Mouse (Mus musculus) ES-E14 (cell line): ENCODE measurements at regions not wholly inside any gene's neighbourhood (a gene's known extent, or its start where the extent isn't known, plus 50 kb on each side); places are given as distances from the start of the nearest gene placed in this dataset.

ENCODE experiments used
- DNase-seq: peaks from one replicate; pipeline ENCODE4 v3.0.0-alpha.2; 2013; ENCODE audit warnings: low read depth, low spot score
- H3K27ac ChIP-seq: 2 replicates; pipeline ENCODE4 v1.5.1; 2012; ENCODE audit warnings: low read depth, mild to moderate bottlenecking, low read length, moderate library complexity, mixed read lengths; ENCODE audit not compliant: poor library complexity, insufficient read depth, severe bottlenecking
- H3K36me3 ChIP-seq: 2 replicates; pipeline ENCODE4 v1.6.1; 2012; ENCODE audit warnings: mild to moderate bottlenecking, low read length, moderate library complexity, mixed read lengths; ENCODE audit not compliant: control insufficient read depth, poor library complexity, insufficient read depth, severe bottlenecking
- H3K4me1 ChIP-seq, 2 experiments: fragments of 150-350 bp in 1 of 2; sonication (generic) in 1 of 2; 2 replicates each; pipeline ENCODE4 v1.6.1; 2012; ENCODE audit warnings: low read length in 2 of 2, mild to moderate bottlenecking in 1 of 2, mixed read lengths in 1 of 2; ENCODE audit not compliant: control insufficient read depth in 2 of 2, insufficient read depth in 2 of 2, poor library complexity in 1 of 2
- H3K4me3 ChIP-seq, 2 experiments: fragments of 150-350 bp in 1 of 2; sonication (generic) in 1 of 2; 2 replicates each; pipeline ENCODE4 v1.5.1; 2012; ENCODE audit warnings: low read length in 2 of 2, low read depth in 1 of 2, mild to moderate bottlenecking in 1 of 2, mixed read lengths in 1 of 2; ENCODE audit not compliant: insufficient read depth in 1 of 2, poor library complexity in 1 of 2, severe bottlenecking in 1 of 2
- H3K9ac ChIP-seq: 2 replicates; pipeline ENCODE4 v1.6.1; 2012; ENCODE audit warnings: low read depth, mild to moderate bottlenecking, low read length, mixed read lengths; ENCODE audit not compliant: poor library complexity, insufficient read depth, severe bottlenecking
- H3K9me3 ChIP-seq: fragments of 150-350 bp; sonication (generic); 2 replicates; pipeline ENCODE4 v1.6.1; 2012; ENCODE audit warnings: low read depth, mild to moderate bottlenecking, low read length; ENCODE audit not compliant: control insufficient read depth, insufficient read depth
- CHD2 ChIP-seq: IDR thresholded peaks from 2 replicates; pipeline ENCODE4 v1.6.1; 2014; ENCODE audit warnings: mild to moderate bottlenecking, low read depth, low read length, inconsistent platforms
- HCFC1 ChIP-seq: IDR thresholded peaks from 2 replicates; pipeline ENCODE4 v1.6.1; 2012; ENCODE audit warnings: low read length, inconsistent platforms, borderline replicate concordance; ENCODE audit not compliant: insufficient read depth
- MAFK ChIP-seq: IDR thresholded peaks from 2 replicates; pipeline ENCODE4 v1.6.1; 2014; ENCODE audit warnings: mild to moderate bottlenecking, low read depth, low read length, inconsistent platforms; ENCODE audit not compliant: insufficient read depth
- ZC3H11A ChIP-seq: IDR thresholded peaks from 2 replicates; pipeline ENCODE4 v1.6.1; 2012; ENCODE audit warnings: low read depth, mild to moderate bottlenecking, inconsistent platforms, low read length, borderline replicate concordance
- ZNF384 ChIP-seq: IDR thresholded peaks from 2 replicates; pipeline ENCODE4 v1.6.1; 2012; ENCODE audit warnings: low read depth, low read length, inconsistent platforms
- in situ Hi-C, 2 experiments: fragments of 600-800 bp; cut with MboI; formaldehyde crosslinking; loops; one replicate each; pipeline ENCODE4 v1.15.1; 2025; ENCODE audit warnings: low sequenced_read_pairs in 2 of 2, inconsistent platforms in 1 of 2; ENCODE audit not compliant: unreplicated experiment in 2 of 2

GRCm38 (mm10) chr16:24090981-24091380 lies 102.3 kb upstream of the Bcl6 start:
- in situ Hi-C loops, result no loop called here
- Histone ChIP-seq H3K4me3 (no peak overlapping the region), H3K4me1 (no peaks in the 10 kb centered on the region), H3K27ac (no peak overlapping the region), H3K9me3 (no peaks in the 10 kb centered on the region), H3K9ac (no peak overlapping the region), H3K36me3 (no peaks in the 10 kb centered on the region)
- TF ChIP-seq HCFC1, result no peak
- no peak for TF ChIP-seq MAFK
- no peak for TF ChIP-seq ZNF384
- no peak for TF ChIP-seq CHD2
- no peak for TF ChIP-seq ZC3H11A
- no peak for DNase-seq

GRCm38 (mm10) chr16:24089840-24090762 lies 101.4 kb upstream of the Bcl6 start:
- Histone ChIP-seq H3K27ac (no peak overlapping the region), H3K36me3 (no peaks in the 10 kb centered on the region), H3K4me3 (no peak overlapping the region), H3K4me1 (no peaks in the 10 kb centered on the region), H3K9ac (no peak overlapping the region), H3K9me3 (no peaks in the 10 kb centered on the region)
- TF ChIP-seq ZNF384, result no peak
- no peak for TF ChIP-seq ZC3H11A
- no peak for TF ChIP-seq CHD2
- no peak for TF ChIP-seq HCFC1
- TF ChIP-seq MAFK, result no peak
- in situ Hi-C loops, result no loop called here
- no peak for DNase-seq

DNA sequence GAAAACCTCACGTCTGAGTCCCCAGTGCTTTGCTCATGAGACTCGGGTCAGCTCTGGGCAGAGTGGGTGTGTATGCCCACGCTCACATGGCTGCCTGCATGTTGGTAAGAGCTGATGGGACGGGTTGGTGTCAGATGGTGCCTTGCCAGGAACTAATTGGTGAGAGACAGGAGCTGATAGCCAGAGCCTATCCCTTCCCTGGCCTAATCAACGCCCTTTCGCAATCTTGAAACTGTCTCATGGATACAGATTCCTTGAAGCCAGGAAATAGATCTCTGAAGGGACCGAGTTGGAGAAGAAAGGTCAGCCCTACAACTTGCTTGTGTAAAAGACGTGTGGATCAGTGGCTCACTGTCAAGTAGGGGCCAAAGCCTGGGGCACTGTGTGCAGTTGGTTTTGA lies 95.3 kb upstream of the Bcl6 start:
- in situ Hi-C loops, result no loop called here
- TF ChIP-seq ZNF384, result no peak
- Histone ChIP-seq H3K9me3 (no peaks in the 10 kb centered on the region), H3K36me3 (no peaks in the 10 kb centered on the region), H3K4me3 (no peak overlapping the region), H3K4me1 (no peaks in the 10 kb centered on the region), H3K9ac (no peak overlapping the region), H3K27ac (no peak overlapping the region)
- no peak for DNase-seq

DNA sequence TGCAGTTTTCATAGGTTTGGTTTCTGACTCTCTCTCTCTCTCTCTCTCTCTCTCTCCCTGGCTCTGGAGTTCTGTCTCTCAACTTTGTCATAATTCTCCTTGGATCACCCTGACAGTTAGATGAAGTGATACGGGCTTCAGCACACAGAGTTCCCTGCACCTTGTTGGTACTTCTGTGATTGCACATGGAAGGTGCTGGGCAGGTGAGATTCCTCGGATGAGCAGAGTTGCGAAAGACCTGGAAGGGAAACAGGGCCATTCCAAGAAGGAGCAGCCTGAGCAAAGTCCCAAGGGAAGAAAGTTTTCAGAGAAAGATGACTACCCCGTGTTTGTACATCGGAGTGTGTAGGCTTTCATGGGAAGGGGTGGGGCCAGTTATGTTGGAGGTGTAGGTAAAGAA lies 91.8 kb upstream of the Bcl6 start:
- Histone ChIP-seq H3K4me3 (no peak overlapping the region), H3K9ac (no peak overlapping the region), H3K9me3 (no peaks in the 10 kb centered on the region), H3K4me1 (no peaks in the 10 kb centered on the region), H3K27ac (no peak overlapping the region), H3K36me3 (no peaks in the 10 kb centered on the region)
- no peak for DNase-seq
- no peak for TF ChIP-seq CHD2
- TF ChIP-seq ZC3H11A, result no peak
- TF ChIP-seq ZNF384, result no peak
- TF ChIP-seq HCFC1, result no peak
- no peak for TF ChIP-seq MAFK
- in situ Hi-C loops, result no loop called here

- no peak overlapping the region for H3K4me3 ChIP-seq
- H3K9me3 ChIP-seq, result no peaks in the 10 kb centered on the region
- H3K36me3 ChIP-seq, result no peaks in the 10 kb centered on the region
- H3K4me1 ChIP-seq, result no peaks in the 10 kb centered on the region
- no peak for TF ChIP-seq MAFK
- TF ChIP-seq CHD2, result no peak
- TF ChIP-seq ZNF384, result no peak
- no peak for TF ChIP-seq HCFC1
- no peak for TF ChIP-seq ZC3H11A
- in situ Hi-C loops, result no loop called here
- DNase-seq, result no peak
- no peak overlapping the region for H3K9ac ChIP-seq
- no peak overlapping the region for H3K27ac ChIP-seq
Measured at GRCm38 (mm10) chr16:24078622-24079021, 90.0 kb upstream of the Bcl6 start.
